Mouse (Mus musculus) kidney, postnatal 0 days (tissue): ENCODE measurements around the gene Adcy6. TPM values are rescaled to one million over a fixed set of nuclear protein-coding genes. Genes with fewer than 3 reads are reported as not detected.

Experiments used
- ATAC-seq: fragments of 200-750 bp; cut with Nextera tagmentation; replicated peaks from 2 replicates; pipeline ENCODE4 v1.8.0; 2017; ENCODE audit warnings: low read depth, moderate number of reproducible peaks, moderate TSS enrichment, moderate library complexity; ENCODE audit not compliant: low FRiP score
- DNase-seq: peaks from one replicate; pipeline ENCODE4 v3.0.0-alpha.2; 2016; ENCODE audit warnings: low spot score
- H3K27ac ChIP-seq: fragments of 300-500 bp; sonication (generic); 2 replicates; pipeline ENCODE4 v1.5.1; 2014; ENCODE audit warnings: mild to moderate bottlenecking
- H3K27me3 ChIP-seq: fragments of 300-500 bp; sonication (generic); 2 replicates; pipeline ENCODE4 v1.6.1; 2014; ENCODE audit warnings: low read length, mixed read lengths; ENCODE audit not compliant: insufficient read depth
- H3K36me3 ChIP-seq: fragments of 300-500 bp; sonication (generic); 2 replicates; pipeline ENCODE4 v1.6.1; 2014; ENCODE audit warnings: low read length, mixed read lengths; ENCODE audit not compliant: insufficient read depth
- H3K4me1 ChIP-seq: fragments of 300-500 bp; sonication (generic); replicated peaks from 2 replicates; pipeline ENCODE4 v1.6.1; 2014; ENCODE audit warnings: antibody characterized with exemption, low read length, mixed read lengths; ENCODE audit not compliant: insufficient read depth
- H3K4me2 ChIP-seq: fragments of 300-500 bp; sonication (generic); 2 replicates; pipeline ENCODE4 v1.6.1; 2014; ENCODE audit warnings: mild to moderate bottlenecking, low read length, moderate library complexity, mixed read lengths
- H3K4me3 ChIP-seq: fragments of 300-500 bp; sonication (generic); replicated peaks from 2 replicates; pipeline ENCODE4 v1.5.1; 2014; ENCODE audit warnings: low read depth, low read length
- H3K9ac ChIP-seq: fragments of 300-500 bp; sonication (generic); 2 replicates; pipeline ENCODE4 v1.6.1; 2014; ENCODE audit warnings: low read depth, low read length
- H3K9me3 ChIP-seq: fragments of 300-500 bp; sonication (generic); replicated peaks from 2 replicates; pipeline ENCODE4 v1.6.1; 2016; ENCODE audit warnings: low read length, inconsistent platforms, mixed read lengths
- CTCF ChIP-seq: IDR thresholded peaks from 2 replicates; pipeline ENCODE4 v1.5.1; 2016; ENCODE audit warnings: antibody characterized with exemption, low read depth, mild to moderate bottlenecking, moderate library complexity
- WGBS: fragments of 180-500 bp; shearing (Covaris S2); extraction: QIAGEN DNeasy Blood & Tissue Kit; methylation state at CpG from one replicate; pipeline ENCODE4 v1.1.7; 2014; 5-methylcytosine and 5-hydroxymethylcytosine counted together
- polyA plus RNA-seq: library from polyadenylated mRNA; unstranded; fragments of >200 nt; fragmentation: Nextera tagmentation; extraction: Ambion mirVana; gene quantifications from 2 replicates; pipeline ENCODE4 v1.2.1, GENCODE M21; 2015

The Adcy6 gene
- polyA plus RNA-seq, 1 experiment from 2014 or later, result 16.8 TPM

DNA sequence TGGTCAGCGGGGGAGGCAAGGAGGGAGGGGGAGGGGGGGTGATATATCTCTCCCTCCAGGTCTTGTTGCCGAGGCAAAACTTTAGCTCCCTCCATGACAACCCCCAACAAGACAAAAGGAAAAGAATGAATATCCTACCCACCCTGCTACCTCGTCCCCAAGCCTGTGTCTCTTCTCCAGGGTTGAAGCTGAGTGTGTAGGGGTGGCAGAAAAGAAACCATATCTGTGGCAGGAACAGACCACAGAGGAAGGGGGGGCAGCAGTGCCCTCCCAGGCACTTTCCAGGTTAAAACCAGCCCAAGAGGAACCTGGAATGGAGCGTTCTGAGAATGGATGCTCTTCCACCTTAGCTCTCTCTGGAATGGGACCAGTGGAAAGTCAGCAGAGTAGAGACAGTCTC, 20.7 kb upstream of the Adcy6 start, which contains the start of gene Cacnb3:
Cacnb3 (plus strand) TSS at position 301 of the 400 bp plus-strand sequence.
- ATAC-seq (no peak), DNase-seq (no peak)
- Histone ChIP-seq H3K27ac (no peak within 1 kb of the TSS), H3K4me1 (peaks cover 28% of the 10 kb centered on the region), H3K9me3 (no peaks in the 10 kb centered on the region), H3K4me2 (peak within 1 kb of the TSS; percentile 85), H3K27me3 (0 out of 2 replicates have a peak, but pooled peaks cover under 1% of the 10 kb centered on the region), H3K9ac (0 out of 2 replicates have a peak within 1 kb of the TSS, but pooled peaks have one; percentile 44), H3K36me3 (no peaks in the 10 kb centered on the region), H3K4me3 (peak within 1 kb of the TSS; percentile 37)
- TF ChIP-seq CTCF, result no peak
- WGBS, result 35% methylated on average over 4 of the region's 4 CpGs

DNA sequence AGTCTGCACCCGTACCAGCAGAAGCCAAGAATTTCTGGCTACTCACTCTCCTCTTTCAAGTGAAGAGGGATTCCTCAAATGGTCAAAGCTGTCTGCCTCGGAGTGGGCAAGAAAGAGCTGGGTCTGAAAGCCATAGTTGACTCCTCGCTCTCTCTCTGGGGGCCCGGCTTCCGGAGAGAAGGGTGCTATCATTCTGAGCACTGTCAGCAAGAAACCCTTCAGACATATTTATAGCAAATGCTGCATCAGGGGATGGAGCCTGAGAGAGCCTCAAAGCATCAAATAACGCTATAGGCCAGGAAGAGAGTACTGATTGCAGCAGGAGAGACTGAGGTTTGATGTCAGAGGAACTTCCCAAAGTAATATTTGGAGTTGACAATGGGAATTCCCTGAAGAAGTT, 19.6 kb upstream of the Adcy6 start:
- no peaks in the 10 kb centered on the region for H3K9me3 ChIP-seq
- H3K4me1 ChIP-seq, result peaks cover 25% of the 10 kb centered on the region
- no peak for TF ChIP-seq CTCF
- ATAC-seq, result no peak
- H3K27ac ChIP-seq, result no peak overlapping the region
- no peak overlapping the region for H3K4me2 ChIP-seq
- DNase-seq, result no peak
- H3K4me3 ChIP-seq, result no peak overlapping the region
- no peaks in the 10 kb centered on the region for H3K27me3 ChIP-seq
- H3K36me3 ChIP-seq, result no peaks in the 10 kb centered on the region
- no peak overlapping the region for H3K9ac ChIP-seq
- 47% methylated on average over 6 of the region's 6 CpGs for WGBS

DNA sequence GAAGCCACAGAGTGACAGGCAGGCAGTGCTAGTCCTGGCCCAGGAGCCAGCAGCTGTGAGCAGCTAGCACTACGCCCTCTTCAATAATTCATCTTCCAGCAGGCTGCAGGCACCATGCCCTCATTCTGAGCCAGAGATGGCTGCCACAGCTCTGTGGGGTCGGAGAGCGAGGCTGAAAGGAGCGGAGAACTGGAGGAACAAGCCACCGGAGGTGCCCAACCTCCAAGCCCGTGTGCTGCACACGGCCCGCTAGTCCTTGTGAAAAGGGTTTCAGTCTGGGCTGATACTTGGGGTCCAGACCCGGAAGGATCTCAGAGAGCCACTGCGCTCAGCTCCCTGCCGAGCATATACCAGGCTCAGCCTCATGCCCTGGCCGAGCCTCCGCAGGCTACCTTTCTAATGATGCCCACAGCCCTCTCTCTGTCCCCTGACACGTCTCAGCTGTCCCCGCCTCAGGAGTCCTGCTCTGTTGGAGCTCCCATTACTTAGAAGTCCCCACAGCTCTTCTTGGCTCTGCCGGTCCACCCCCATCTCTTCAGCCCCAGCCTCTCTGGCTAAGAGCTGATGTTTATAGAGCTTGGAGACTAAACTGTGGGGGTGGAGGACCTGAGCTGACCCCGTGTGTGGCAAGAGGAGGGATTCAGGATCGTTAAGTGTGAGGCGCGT, 18.8 kb upstream of the Adcy6 start:
- Histone ChIP-seq H3K4me1 (peaks cover 25% of the 10 kb centered on the region), H3K9me3 (no peaks in the 10 kb centered on the region), H3K36me3 (no peaks in the 10 kb centered on the region), H3K27me3 (no peaks in the 10 kb centered on the region), H3K27ac (no peak overlapping the region), H3K4me3 (no peak overlapping the region), H3K4me2 (peak overlapping the region; percentile 27), H3K9ac (0 out of 2 replicates have a peak overlapping the region, but pooled peaks have one; percentile 1)
- 10% methylated on average over 20 of the region's 20 CpGs for WGBS
- DNase-seq (peak; percentile 61), ATAC-seq (no peak)
- TF ChIP-seq CTCF, result no peak

DNA sequence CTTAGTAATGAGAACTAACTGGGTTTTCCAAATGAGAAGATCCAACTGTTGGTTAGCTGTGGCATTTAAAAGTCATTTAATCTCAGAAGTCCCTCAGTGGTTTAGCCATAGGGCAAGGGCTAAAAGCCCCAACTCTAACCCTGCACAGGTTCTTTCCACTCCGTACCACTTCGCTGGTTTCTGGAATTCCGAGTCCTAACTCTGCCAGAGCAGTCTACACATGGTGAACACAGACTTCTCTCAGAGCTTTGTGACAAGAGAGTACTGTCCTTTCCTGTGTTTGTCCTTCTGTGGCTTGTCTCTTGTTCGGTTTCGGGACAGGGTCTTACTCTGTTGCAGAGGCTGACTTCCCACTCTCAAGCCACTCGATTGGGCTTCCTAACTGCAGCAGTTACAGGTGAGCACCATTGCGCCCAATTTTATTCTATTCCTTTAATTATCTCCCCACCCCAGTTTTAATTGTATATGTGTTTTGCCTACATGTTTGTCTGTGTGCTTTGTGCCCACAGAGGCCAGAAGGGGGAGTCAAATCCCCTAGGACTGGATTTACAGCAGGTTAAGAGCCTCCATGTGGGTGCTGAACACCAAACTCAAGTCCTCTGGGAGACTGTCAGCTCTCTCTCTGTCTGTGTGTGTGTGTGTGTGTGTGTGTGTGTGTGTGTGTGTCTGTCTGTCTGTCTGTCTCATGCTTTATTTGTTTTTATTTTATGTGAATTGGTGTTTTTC, 16.8 kb upstream of the Adcy6 start:
- no peak overlapping the region for H3K27ac ChIP-seq
- no peak for ATAC-seq
- H3K9ac ChIP-seq, result no peak overlapping the region
- H3K4me1 ChIP-seq, result peaks cover 17% of the 10 kb centered on the region
- H3K27me3 ChIP-seq, result no peaks in the 10 kb centered on the region
- H3K4me3 ChIP-seq, result no peak overlapping the region
- no peaks in the 10 kb centered on the region for H3K9me3 ChIP-seq
- TF ChIP-seq CTCF, result 0 out of 2 replicates have a peak, but pooled peaks have one; percentile 6
- DNase-seq, result no peak
- H3K4me2 ChIP-seq, result peak overlapping the region; percentile 21; the same call in 1 of the 2 replicates
- WGBS, result 46% methylated on average over 7 of the region's 7 CpGs
- no peaks in the 10 kb centered on the region for H3K36me3 ChIP-seq

DNA sequence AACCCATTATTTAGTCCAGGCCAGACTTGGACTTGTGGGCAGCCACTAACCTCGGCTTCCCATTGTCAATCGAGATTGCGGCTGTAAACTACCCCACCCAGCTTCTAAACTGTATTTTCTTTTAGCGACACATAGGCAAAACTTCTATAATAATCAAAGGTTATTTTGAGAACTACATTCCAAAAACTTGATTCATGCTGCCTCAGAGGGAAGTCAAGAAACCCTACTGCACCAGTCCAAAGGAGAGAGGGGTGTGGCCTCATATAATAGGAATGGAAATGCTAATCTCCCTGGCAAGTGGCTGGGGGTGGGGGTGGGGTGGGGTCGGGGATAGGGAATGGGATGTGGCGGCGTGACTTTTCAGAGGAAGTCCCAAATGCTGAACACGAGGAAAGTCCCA, 16.2 kb upstream of the Adcy6 start:
- H3K36me3 ChIP-seq, result no peaks in the 10 kb centered on the region
- no peaks in the 10 kb centered on the region for H3K9me3 ChIP-seq
- no peak for ATAC-seq
- no peak overlapping the region for H3K4me3 ChIP-seq
- H3K9ac ChIP-seq, result no peak overlapping the region
- H3K27me3 ChIP-seq, result no peaks in the 10 kb centered on the region
- H3K4me1 ChIP-seq, result peaks cover 13% of the 10 kb centered on the region
- 0 out of 2 replicates have a peak overlapping the region, but pooled peaks have one; percentile 1 for H3K27ac ChIP-seq
- DNase-seq, result no peak
- H3K4me2 ChIP-seq, result peak overlapping the region; percentile 21; the same call in 1 of the 2 replicates
- 6% methylated on average over 8 of the region's 8 CpGs for WGBS
- no peak for TF ChIP-seq CTCF

DNA sequence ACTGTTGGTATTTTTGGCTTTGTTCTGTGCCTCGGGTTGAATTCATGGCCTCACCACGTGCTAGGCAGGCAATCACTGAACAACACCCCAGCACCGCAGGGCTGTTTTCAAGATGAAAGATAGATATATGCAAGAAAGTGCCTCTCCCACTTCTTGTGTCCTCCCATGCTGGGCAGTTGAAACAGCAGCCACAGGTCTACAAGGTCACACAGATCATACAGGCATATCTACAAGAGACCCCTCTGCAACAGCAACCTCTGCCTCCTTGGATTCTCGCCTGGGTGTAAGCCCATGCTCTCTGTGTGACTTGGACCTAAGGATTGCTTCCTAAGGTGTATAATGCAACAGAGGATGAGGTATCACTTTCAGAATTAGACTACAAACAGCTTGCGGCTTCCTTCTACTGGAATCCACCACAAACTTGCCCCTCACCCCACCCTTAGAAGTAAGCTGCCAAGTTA, 13.5 kb upstream of the Adcy6 start:
- no peak overlapping the region for H3K4me2 ChIP-seq
- H3K9ac ChIP-seq, result no peak overlapping the region
- H3K9me3 ChIP-seq, result no peaks in the 10 kb centered on the region
- ATAC-seq (no peak), DNase-seq (no peak)
- no peak overlapping the region for H3K27ac ChIP-seq
- no peak overlapping the region for H3K4me3 ChIP-seq
- TF ChIP-seq CTCF, result no peak
- H3K36me3 ChIP-seq, result no peaks in the 10 kb centered on the region
- peaks cover 6% of the 10 kb centered on the region for H3K4me1 ChIP-seq
- no peaks in the 10 kb centered on the region for H3K27me3 ChIP-seq
- WGBS, result 57% methylated on average over 5 of the region's 5 CpGs
